Mouse (Mus musculus): ENCODE measurements around the gene Chst15.

The Chst15 gene

DNA sequence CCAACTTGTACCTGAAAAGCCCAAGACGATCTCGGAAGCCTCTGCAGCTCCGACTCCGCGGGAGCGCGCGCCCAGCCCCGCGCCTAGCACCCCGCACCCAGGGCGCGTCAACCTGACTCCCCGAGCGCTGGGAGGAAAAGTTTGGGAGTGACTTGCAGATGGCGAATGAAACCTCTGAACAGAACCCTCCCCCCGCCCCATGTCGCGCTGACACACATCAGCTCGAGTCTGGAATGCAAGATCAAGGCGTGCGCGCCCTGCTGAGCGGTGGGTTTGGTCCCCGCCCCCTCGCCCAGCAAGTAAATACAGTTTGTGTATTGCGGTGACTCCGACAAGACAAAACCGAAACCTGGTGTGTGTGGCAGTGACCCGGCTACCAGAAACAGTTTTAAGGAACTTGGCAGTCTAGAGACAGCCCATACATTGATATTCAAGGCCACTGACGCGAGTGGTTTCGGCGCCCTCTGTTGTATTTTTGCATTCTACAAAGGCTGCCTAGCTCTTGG is at the start of gene Chst15:
Chst15 (minus strand) TSS at position 193 of the 506 bp plus-strand sequence.
- DNase-seq, result peak; percentile 79 to 92

DNA sequence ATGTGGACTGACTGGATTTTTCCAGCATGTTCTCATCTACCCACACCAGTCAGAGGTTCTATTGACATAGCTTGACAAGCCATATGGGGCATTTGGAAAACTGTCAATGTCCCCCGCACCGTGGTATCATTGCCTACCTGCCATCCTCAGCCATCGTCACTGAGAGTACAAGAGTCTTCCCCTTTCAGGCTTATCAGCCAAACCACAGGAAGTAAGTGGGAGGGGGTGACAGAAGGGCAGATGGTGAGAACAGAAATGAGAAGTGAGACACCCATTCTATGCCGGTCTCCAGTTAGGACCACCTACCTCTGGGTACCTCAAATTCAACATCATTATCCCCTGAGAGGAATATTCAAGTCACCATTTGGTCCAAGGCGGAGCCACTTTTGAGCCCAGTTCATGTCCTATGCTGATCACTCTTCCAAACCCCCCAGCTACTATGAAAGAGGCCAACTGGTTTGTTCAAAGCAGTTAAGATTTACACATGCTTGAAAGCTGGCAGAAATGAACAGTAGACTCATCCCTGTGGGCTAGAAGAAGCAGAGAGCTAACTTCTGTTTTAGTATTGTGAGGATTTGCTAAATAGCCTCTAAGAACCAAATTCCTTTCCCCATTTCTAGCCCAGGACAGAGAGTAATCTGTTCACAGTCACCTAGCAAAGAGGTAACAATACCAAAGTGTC is 48.8 kb upstream of the Chst15 start:
- no peak for DNase-seq

- no peak for DNase-seq
Observed at GRCm38 (mm10) chr7:132365111-132365510, 48.1 kb upstream of the Chst15 start.

GRCm38 (mm10) chr7:132364506-132364905 is 47.5 kb upstream of the Chst15 start:
- DNase-seq, result no peak

GRCm38 (mm10) chr7:132360336-132360735 is 43.3 kb upstream of the Chst15 start:
- DNase-seq, result no peak

- DNase-seq, result peak; percentile 52 to 77
Observed at GRCm38 (mm10) chr7:132358709-132359108, 41.7 kb upstream of the Chst15 start.

DNA sequence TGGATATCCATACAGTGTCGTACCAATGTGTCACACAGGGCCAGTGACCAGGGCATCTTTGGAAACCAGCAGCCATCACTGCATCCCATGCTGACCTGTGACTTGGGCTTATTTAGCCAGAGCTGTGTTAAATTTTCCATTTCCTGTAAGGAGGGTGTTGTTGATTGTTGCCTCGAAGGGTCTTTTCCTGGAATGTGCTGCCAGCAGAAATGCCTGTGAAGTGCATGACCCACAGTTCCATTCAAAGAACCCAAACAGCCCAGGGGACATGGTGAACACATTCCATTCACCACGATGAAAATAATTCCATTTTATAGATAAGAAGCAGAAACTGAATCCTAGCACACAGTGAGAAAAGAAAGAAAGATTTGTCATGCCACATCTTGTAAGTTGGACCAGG is 41.2 kb upstream of the Chst15 start:
- DNase-seq, result peak; percentile 35 to 77

GRCm38 (mm10) chr7:132357841-132358237 is 40.8 kb upstream of the Chst15 start:
- no peak for DNase-seq

DNA sequence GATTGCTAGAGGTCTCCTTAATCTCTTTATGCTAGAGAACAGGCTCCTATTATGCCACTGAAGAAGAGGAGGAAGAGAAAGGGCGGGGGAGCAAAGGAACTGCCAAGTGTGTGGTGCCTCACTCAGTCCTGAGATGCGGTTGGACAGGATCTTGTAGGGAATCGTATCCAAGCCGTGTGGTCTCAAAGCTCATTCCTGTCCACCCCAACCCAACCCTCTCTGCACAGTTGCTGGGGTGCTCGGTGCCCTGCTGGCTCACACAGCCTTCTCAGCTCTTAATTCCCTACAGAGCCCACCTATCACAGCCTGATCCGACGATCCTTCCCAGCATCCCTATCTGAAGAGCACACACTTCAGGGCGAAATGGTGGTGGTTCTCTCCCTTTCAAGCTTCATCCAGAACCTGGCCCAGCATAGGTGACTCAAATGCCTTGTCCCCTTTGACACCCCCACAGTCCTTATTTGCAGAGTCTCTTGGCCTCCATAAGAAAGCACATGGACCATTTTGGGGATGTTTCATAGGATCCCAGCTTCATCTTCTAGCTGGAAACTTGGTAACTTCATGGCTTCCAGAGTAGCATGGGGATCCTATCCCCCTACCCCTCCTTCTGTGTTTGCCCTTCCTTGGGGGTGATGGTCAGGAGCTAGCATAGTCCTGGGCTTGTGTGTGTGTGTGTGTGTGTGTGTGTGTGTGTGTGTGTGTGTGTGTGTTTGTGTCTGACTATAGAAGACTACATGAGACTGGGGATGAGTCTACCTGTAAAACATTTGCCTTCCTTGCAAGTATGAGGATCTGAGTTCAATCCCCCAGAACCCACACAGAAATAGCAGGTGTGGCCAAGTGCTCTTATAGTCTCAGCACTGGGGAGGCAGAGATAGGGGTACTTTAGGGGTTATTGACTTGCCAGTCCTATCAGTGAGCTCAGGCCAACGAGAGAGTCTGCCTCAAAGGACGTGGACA is 40.1 kb upstream of the Chst15 start:
- DNase-seq, result no peak

- no peak for DNase-seq
Observed at GRCm38 (mm10) chr7:132356185-132356584, 39.2 kb upstream of the Chst15 start.

DNA sequence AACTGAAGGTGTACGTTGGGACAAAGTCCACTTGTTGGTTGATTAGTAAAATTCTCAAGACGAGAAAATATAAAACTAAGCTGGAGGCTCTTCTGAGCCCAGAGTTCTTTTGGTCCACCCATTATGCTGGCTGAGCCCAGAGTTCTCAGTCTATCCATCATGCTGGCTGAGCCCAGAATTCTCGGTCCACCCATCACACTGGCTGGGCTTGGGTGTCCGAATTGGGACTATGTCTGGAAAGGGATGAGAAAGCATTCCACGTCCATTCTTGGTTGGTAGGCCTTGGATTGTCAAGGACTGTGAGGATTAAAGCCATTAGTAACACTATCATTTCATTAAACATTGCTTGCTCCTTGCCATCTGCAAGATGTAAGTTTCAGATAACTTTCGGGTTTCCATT is 38.7 kb upstream of the Chst15 start:
- no peak for DNase-seq

- peak in 1 of 2 experiments; percentile 5 for DNase-seq
Observed at GRCm38 (mm10) chr7:132349075-132349572, 32.1 kb upstream of the Chst15 start.

- DNase-seq, result peak; percentile 72 to 74
Observed at GRCm38 (mm10) chr7:132347273-132348045, 30.4 kb upstream of the Chst15 start.

DNA sequence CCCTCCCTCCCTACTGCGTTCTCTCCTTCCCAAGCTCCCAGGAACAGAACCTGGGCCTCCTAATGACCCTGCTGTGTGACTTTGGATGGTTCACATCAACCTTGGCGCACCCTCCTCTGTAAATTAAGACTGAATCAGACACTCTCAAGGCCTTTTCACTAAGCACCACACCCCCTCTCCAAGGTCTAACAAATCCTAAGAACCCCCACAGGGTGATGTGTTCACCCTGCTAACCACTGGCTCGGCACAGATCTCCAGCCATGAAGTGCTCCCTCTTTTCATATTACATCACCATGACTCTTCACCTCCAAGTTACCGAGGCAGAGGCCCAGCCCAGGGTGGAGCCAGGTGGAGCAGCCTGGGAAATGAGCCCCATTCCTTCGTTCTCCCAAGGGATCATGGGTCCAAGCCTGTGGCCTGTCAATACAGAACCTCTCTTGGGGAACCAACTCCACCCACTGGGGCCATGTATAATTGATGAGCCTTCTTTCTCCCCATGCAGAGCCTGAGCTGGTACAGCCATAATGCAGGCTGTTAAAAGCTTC is 28.6 kb upstream of the Chst15 start:
- DNase-seq, result no peak

DNA sequence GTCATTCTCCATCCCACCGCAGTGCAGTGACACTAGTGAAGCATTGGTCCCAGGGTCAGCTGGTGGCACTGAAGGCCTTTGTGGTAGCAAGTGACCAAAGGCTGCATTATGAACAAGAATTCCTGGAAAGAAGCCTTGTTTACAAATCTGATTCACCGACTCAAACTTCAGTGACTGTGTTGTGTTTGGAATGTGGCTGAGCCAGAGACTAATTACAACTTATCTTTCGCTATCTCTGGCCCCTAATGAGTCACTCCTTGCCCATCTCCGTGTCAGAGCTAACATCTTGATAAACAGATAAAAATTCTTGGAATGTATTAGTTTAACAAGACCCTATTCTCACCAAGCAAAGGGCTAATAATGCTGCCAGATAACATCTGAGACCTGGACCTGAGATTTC is 27.6 kb upstream of the Chst15 start:
- DNase-seq, result no peak

- DNase-seq, result no peak
Observed at GRCm38 (mm10) chr7:132343900-132344299, 26.9 kb upstream of the Chst15 start.

DNA sequence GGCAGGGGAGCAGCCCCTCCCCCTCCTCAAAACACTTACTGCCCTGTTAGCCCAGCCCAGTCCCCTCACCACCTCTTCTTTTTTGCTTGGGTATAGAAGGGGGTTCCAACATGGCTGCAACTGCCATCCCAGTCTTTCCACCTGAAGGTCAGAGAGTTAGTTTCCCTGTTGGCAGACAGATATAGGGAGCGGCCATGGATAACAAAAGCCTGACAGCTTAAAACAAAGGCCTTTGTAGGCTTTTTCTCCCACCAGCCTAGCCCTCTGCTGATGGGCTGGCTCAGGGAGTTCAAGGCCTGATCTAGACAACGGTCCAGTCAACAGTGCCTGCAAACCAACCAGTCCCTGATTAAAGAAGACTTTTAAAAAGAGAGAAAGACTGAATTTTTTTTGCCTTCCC is 26.1 kb upstream of the Chst15 start:
- DNase-seq, result no peak

GRCm38 (mm10) chr7:132339041-132339839 is 22.2 kb upstream of the Chst15 start:
- peak in 1 of 2 experiments; percentile 78 for DNase-seq

GRCm38 (mm10) chr7:132338350-132338749 is 21.3 kb upstream of the Chst15 start:
- peak in 1 of 2 experiments; percentile 62 for DNase-seq

- no peak for DNase-seq
Observed at GRCm38 (mm10) chr7:132337268-132337917, 20.4 kb upstream of the Chst15 start.

- DNase-seq, result no peak
Observed at GRCm38 (mm10) chr7:132336781-132337180, 19.8 kb upstream of the Chst15 start.
